Mouse (Mus musculus) left cerebral cortex, adult 18-20 months (tissue): ENCODE results near the gene Aldh2. TPM values are rescaled to one million over a fixed set of nuclear protein-coding genes. Genes with fewer than 3 reads are reported as not detected.

Experiments used
- total RNA-seq, 2 experiments: library from RNA; stranded (reverse); gene quantifications; 2 replicates each; pipeline ENCODE4 v1.2.3; 2021

Aldh2 gene
- total RNA-seq, 2 experiments from 2014 or later = 128 to 130 TPM

Other genes starting within 250 kb of the Aldh2 start
- gene Trafd1, start 208.2 kb downstream of the Aldh2 start, total RNA-seq = 10 to 100 TPM; 79.9 to 84.4 TPM
- gene Naa25, start 195.9 kb downstream of the Aldh2 start, total RNA-seq = 10 to 100 TPM; 43.2 to 43.4 TPM
- gene Tmem116, start 141.9 kb downstream of the Aldh2 start, total RNA-seq = 1 to 10 TPM; 6.6 to 6.9 TPM
- 100 to 1,000 TPM; 136 to 145 TPM for gene Erp29, start 141.3 kb downstream of the Aldh2 start, total RNA-seq
- under 1 TPM in 1 of 2 experiments, not detected in 1; 0.16 TPM for gene Adam1b, start 90.4 kb downstream of the Aldh2 start, total RNA-seq
- 10 to 100 TPM; 11.6 to 11.8 TPM for gene Adam1a, start 48.3 kb downstream of the Aldh2 start, total RNA-seq
- gene Gm42878, start 48.3 kb downstream of the Aldh2 start, total RNA-seq = not detected
- 10 to 100 TPM; 64.6 to 71.1 TPM for gene Mapkapk5, start 47.9 kb downstream of the Aldh2 start, total RNA-seq
- gene Acad12, start 25.1 kb upstream of the Aldh2 start, total RNA-seq = 1 to 10 TPM; 6.0 to 6.2 TPM
- gene Acad10, start 66.7 kb upstream of the Aldh2 start, total RNA-seq = 1 to 10 TPM; 4.5 to 5.3 TPM
- 10 to 100 TPM; 65.2 to 67.6 TPM for gene Brap, start 66.7 kb upstream of the Aldh2 start, total RNA-seq
- 100 to 1,000 TPM; 215 to 226 TPM for gene Atxn2, start 117.5 kb upstream of the Aldh2 start, total RNA-seq
- gene Sh2b3, start 243.8 kb upstream of the Aldh2 start, total RNA-seq = 10 to 100 TPM; 24.3 to 26.4 TPM